15 mouse cellular contexts compared by ENCODE assay signal in the genomic region with DNA sequence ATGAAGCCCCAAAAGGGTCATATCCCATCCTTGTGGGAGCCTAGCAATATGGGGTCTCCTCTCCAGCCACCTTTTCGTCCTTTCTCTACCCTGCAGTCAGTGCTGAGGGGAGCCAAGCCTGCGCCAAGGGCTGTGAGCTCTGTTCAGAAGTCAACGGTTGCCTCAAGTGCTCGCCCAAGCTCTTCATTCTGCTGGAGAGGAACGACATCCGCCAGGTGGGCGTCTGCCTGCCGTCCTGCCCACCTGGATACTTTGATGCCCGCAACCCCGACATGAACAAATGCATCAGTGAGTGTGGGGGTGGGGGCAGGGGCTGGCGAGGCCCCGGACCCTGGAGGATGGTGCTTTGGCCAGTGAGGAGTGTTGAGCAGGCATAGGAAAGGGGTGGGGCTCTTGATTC. TPM values are rescaled to one million over a fixed set of nuclear protein-coding genes. Genes with fewer than 3 reads are reported as not detected.
"Had no signal": no experiment of that assay in that cellular context is flagged by ENCODE, and none has a peak within 500 bp of the region (broad histone marks: within the 10 kb centered on the region; RNA-seq: fewer than 3 reads in every experiment).

No protein-coding gene starts in this region.

- DNase-seq: forebrain, postnatal 0 days; gastrocnemius, postnatal 14 days; gastrocnemius, postnatal 36 days; heart, adult 11 months; heart, postnatal 10 days; heart, postnatal 4 days; kidney, adult 18-20 months; kidney, adult 8-10 months; kidney, postnatal 10 days; kidney, postnatal 25 days; kidney, postnatal 4 days had no signal

- ATAC-seq: forebrain, postnatal 0 days; hindbrain, embryonic 16.5 days; inflammation-experienced regulatory T-cells, adult 6 months; intestine, embryonic 15.5 days; intestine, postnatal 0 days had no signal

RNA-seq across cellular contexts. Expression of a gene that starts 18.7 kb away (rescaled TPM):
- polyA plus RNA-seq: inflammation-experienced regulatory T-cells, adult 6 months had no signal
